Comparison of ENCODE assay signal across 13 mouse cellular contexts in the genomic region with DNA sequence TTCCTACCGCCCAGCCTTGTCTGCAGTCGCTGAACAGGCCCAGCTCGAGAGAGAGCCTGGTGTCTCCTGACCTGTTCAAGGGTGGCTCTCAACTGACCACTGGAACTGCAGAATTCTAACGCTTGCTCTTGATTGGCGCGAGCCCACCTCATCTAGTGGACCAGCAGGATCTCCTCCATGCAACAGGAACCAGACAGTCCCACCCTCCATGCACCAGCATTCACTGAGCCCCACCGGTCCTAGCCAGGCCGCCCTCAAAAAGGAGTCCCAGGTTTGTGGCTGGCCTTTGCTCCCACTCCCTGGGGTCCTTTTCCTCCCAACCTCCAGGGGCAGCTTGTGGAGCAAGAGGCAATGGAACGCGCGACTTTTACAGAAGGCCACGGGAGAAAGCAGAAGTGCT. TPM values are rescaled to one million over a fixed set of nuclear protein-coding genes. Genes with fewer than 3 reads are reported as not detected.
"Had no signal": no experiment of that assay in that cellular context is flagged by ENCODE, and none has a peak within 500 bp of the region (broad histone marks: within the 10 kb centered on the region; RNA-seq: fewer than 3 reads in every experiment).

A gene (minus strand): TSS at position 101 of the 400 bp plus-strand sequence.

RNA-seq across cellular contexts. Expression of the gene that starts here (rescaled TPM):
- total RNA-seq: neutrophil, adult 5-6 weeks had no signal
- polyA plus RNA-seq: neural tube, embryonic 12.5 days; neural tube, embryonic 13.5 days; neural tube, embryonic 14.5 days; neural tube, embryonic 15.5 days; small intestine, adult 2 months; spleen, adult 2 months; stomach, embryonic 14.5 days; stomach, embryonic 15.5 days; stomach, embryonic 16.5 days; stomach, postnatal 0 days; thymus, postnatal 0 days; urinary bladder, adult 2 months had no signal
